Mouse (Mus musculus) neural tube, embryonic 14.5 days (tissue): ENCODE results near the gene C1qtnf6. TPM values are rescaled to one million over a fixed set of nuclear protein-coding genes. Genes with fewer than 3 reads are reported as not detected.

Source experiments
- ATAC-seq: fragments of 200-750 bp; cut with Nextera tagmentation; 2 replicates; pipeline ENCODE4 v1.8.0; 2017; ENCODE audit warnings: low read depth, mild to moderate bottlenecking, moderate TSS enrichment, moderate library complexity
- H3K27ac ChIP-seq: fragments of 300-500 bp; sonication (generic); 2 replicates; pipeline ENCODE4 v1.5.1; 2014; ENCODE audit warnings: low read depth, mild to moderate bottlenecking, control low read depth, low read length, moderate library complexity, mixed read lengths
- H3K27me3 ChIP-seq: fragments of 300-500 bp; sonication (generic); 2 replicates; pipeline ENCODE4 v1.6.1; 2014; ENCODE audit warnings: low read length; ENCODE audit not compliant: control insufficient read depth, insufficient read depth
- H3K36me3 ChIP-seq: fragments of 300-500 bp; sonication (generic); 2 replicates; pipeline ENCODE4 v1.6.1; 2014; ENCODE audit warnings: low read length, mixed read lengths; ENCODE audit not compliant: control insufficient read depth, insufficient read depth
- H3K4me1 ChIP-seq: fragments of 300-500 bp; sonication (generic); 2 replicates; pipeline ENCODE4 v1.6.1; 2014; ENCODE audit warnings: low read length; ENCODE audit not compliant: control insufficient read depth, insufficient read depth
- H3K4me2 ChIP-seq: fragments of 300-500 bp; sonication (generic); 2 replicates; pipeline ENCODE4 v1.6.1; 2014; ENCODE audit warnings: mild to moderate bottlenecking, low read depth, low read length, control low read depth
- H3K4me3 ChIP-seq: fragments of 300-500 bp; sonication (generic); 2 replicates; pipeline ENCODE4 v1.5.1; 2014; ENCODE audit warnings: low read depth, low read length, control low read depth, mixed read lengths
- H3K9ac ChIP-seq: fragments of 300-500 bp; sonication (generic); replicated peaks from 2 replicates; pipeline ENCODE4 v1.6.1; 2014; ENCODE audit warnings: low read depth, mild to moderate bottlenecking, control low read depth, low read length, mixed read lengths
- H3K9me3 ChIP-seq: fragments of 300-500 bp; sonication (generic); 2 replicates; pipeline ENCODE4 v1.6.1; 2016; ENCODE audit warnings: low read length; ENCODE audit not compliant: control insufficient read depth
- WGBS: fragments of 180-500 bp; shearing (Covaris S2); extraction: QIAGEN DNeasy Blood & Tissue Kit; methylation state at CpG from one replicate; pipeline ENCODE4 v1.1.7; 2014; 5-methylcytosine and 5-hydroxymethylcytosine counted together
- polyA plus RNA-seq: library from polyadenylated mRNA; unstranded; fragments of >200 nt; fragmentation: Nextera tagmentation; extraction: Ambion mirVana; gene quantifications from 2 replicates; pipeline ENCODE4 v1.2.1, GENCODE M21; 2014

The C1qtnf6 gene
- polyA plus RNA-seq, 1 experiment from 2014 or later = 6.0 TPM

DNA sequence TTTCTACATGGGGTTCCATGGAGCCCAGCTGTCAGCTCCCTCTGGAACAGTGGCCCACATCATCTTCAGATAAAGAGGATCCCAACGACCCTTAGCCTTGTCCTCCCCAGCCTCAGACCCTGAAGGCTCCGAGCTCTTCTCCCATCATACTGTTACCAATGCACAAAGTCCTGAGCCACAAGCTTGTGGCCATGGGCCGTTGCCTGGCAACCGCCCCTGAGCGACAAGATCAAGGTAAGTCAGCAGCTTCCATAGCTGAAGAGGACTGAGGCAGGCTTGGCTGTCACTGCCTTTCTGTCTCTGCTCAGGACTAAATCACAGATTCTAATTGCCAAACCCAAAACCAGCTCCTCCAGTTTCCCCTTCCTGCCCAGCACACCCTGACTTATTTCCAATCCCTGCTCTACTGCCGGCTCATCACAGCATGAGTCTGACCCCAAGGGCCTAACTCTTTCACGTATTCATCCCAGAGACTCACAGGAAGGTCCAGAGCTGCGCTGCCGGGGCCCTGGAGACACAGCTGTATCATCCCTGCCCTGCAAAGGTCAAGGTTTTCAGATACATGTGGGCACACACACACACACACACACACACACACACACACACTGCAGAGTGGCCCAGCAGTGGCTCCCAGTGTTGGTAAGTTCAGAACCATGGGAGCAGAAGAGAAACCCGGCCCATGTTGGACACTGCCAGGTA, 4.7 kb upstream of the C1qtnf6 start:
- no peak overlapping the region for H3K27ac ChIP-seq
- ATAC-seq = no peak
- H3K4me3 ChIP-seq = no peak overlapping the region
- no peak overlapping the region for H3K4me2 ChIP-seq
- H3K9ac ChIP-seq = no peak overlapping the region
- H3K27me3 ChIP-seq = no peaks in the 10 kb centered on the region
- peaks cover 9% of the 10 kb centered on the region; the same call in 1 of the 2 replicates for H3K4me1 ChIP-seq
- WGBS = 55% methylated on average over 10 of the region's 10 CpGs
- no peaks in the 10 kb centered on the region for H3K36me3 ChIP-seq
- H3K9me3 ChIP-seq = no peaks in the 10 kb centered on the region

DNA sequence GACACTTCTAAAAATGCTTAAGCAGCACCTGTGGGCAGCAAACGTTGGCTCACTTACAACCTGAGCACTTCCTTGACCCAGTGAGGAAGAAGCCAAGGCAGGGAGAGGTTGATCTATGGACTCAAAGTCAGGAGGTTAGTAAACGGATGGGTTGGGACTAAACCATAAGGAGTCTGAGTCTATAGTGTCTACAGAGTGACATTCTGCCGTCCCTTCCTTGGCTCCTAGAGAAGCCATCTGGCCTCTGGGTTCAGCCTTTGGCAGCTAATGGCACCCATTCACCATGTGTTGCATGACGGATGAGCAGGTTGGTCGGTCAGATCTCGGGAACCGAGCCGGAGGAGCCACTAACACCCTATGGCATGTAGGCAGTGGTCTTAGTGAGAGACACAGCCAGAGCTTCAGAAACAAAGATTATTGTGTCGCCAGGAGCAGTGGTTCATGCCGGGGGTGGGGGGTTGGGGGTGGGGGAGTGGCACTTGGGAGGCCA, 2.2 kb upstream of the C1qtnf6 start:
- no peak overlapping the region for H3K4me2 ChIP-seq
- no peak overlapping the region for H3K27ac ChIP-seq
- ATAC-seq = no peak
- 69% methylated on average over 10 of the region's 10 CpGs for WGBS
- no peaks in the 10 kb centered on the region for H3K27me3 ChIP-seq
- no peak overlapping the region for H3K4me3 ChIP-seq
- H3K4me1 ChIP-seq = peaks cover 16% of the 10 kb centered on the region; the same call in 1 of the 2 replicates
- H3K36me3 ChIP-seq = no peaks in the 10 kb centered on the region
- no peak overlapping the region for H3K9ac ChIP-seq
- H3K9me3 ChIP-seq = no peaks in the 10 kb centered on the region

- Histone ChIP-seq H3K9ac (no peak overlapping the region), H3K4me3 (no peak overlapping the region), H3K27ac (no peak overlapping the region), H3K9me3 (no peaks in the 10 kb centered on the region), H3K4me1 (peaks cover 16% of the 10 kb centered on the region; the same call in 1 of the 2 replicates), H3K27me3 (no peaks in the 10 kb centered on the region), H3K4me2 (no peak overlapping the region), H3K36me3 (no peaks in the 10 kb centered on the region)
- 75% methylated on average over 10 of the region's 10 CpGs for WGBS
- no peak for ATAC-seq
Measured at GRCm38 (mm10) chr15:78532566-78533345, 1.5 kb upstream of the C1qtnf6 start.

GRCm38 (mm10) chr15:78531901-78532469, 769 bp upstream of the C1qtnf6 start:
- H3K9me3 ChIP-seq = no peaks in the 10 kb centered on the region
- H3K4me2 ChIP-seq = peak overlapping the region; percentile 50
- peak overlapping the region; percentile 34 for H3K27ac ChIP-seq
- peak overlapping the region; percentile 17 for H3K4me3 ChIP-seq
- H3K27me3 ChIP-seq = no peaks in the 10 kb centered on the region
- H3K36me3 ChIP-seq = no peaks in the 10 kb centered on the region
- under 1% methylated on average over 25 of the region's 25 CpGs for WGBS
- peaks cover 16% of the 10 kb centered on the region; the same call in 1 of the 2 replicates for H3K4me1 ChIP-seq
- H3K9ac ChIP-seq = peak overlapping the region; percentile 51
- peak; percentile 90 for ATAC-seq

DNA sequence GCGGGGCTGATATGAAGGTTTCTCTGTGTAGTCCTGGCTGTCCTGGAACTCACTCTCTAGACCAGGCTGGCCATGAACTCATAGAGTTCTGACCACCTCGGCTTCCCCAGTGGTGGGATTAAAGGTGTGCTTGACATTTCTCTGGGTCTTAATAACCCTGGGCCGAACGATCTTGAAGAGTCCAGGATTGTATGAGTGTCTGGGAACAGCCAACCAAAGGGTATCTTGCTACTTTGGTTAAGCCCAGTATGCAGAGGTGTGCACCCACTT, 170 bp upstream of the C1qtnf6 start:
- 66% methylated on average over 4 of the region's 4 CpGs for WGBS

DNA sequence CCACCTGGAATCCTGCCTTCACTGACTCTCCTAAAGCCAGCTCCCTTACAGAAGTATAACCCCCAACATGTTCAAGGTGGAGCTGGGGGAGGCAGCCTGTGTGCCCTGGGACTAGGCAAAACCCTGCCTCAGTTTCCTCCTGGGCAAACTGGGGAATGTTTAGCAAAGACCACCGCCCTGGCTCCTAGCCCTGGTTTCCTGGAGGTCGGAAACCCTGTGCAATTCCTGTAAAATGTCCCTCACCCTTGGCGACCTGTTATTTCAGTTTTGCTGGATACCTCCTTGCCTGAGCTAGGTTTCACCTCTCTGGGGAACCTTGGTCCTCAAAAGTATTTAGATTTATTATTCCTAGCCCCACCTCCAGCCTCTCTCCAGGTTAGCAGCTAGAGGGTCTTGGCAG, 1.1 kb downstream of the C1qtnf6 start:
- H3K4me2 ChIP-seq = no peak overlapping the region
- peak overlapping the region; percentile 44 for H3K9ac ChIP-seq
- 71% methylated on average over 3 of the region's 3 CpGs for WGBS

More for the DNA sequence above, 170 bp upstream of the C1qtnf6 start:
- Histone ChIP-seq H3K4me1 (peaks cover 16% of the 10 kb centered on the region; the same call in 1 of the 2 replicates), H3K27me3 (no peaks in the 10 kb centered on the region), H3K27ac (peak overlapping the region; percentile 34), H3K36me3 (no peaks in the 10 kb centered on the region), H3K9ac (peak overlapping the region; percentile 51), H3K4me3 (no peak overlapping the region; the same call in 1 of the 2 replicates), H3K9me3 (no peaks in the 10 kb centered on the region), H3K4me2 (peak overlapping the region; percentile 50; the same call in 1 of the 2 replicates)
- peak; percentile 6; the same call in 1 of the 2 replicates for ATAC-seq

GRCm38 (mm10) chr15:78529428-78529990, 1.7 kb downstream of the C1qtnf6 start:
- H3K9me3 ChIP-seq = no peaks in the 10 kb centered on the region
- no peaks in the 10 kb centered on the region for H3K36me3 ChIP-seq
- peak overlapping the region; percentile 44 for H3K9ac ChIP-seq
- no peak overlapping the region for H3K27ac ChIP-seq
- ATAC-seq = peak; percentile 23; the same call in 1 of the 2 replicates
- no peaks in the 10 kb centered on the region for H3K27me3 ChIP-seq
- H3K4me2 ChIP-seq = peak overlapping the region; percentile 42
- peak overlapping the region; percentile 17; the same call in 1 of the 2 replicates for H3K4me3 ChIP-seq
- peaks cover 16% of the 10 kb centered on the region; the same call in 1 of the 2 replicates for H3K4me1 ChIP-seq
- 4% methylated on average over 15 of the region's 15 CpGs for WGBS

More for the DNA sequence above, 1.1 kb downstream of the C1qtnf6 start:
- Histone ChIP-seq H3K4me3 (no peak overlapping the region), H3K27me3 (no peaks in the 10 kb centered on the region), H3K4me1 (peaks cover 16% of the 10 kb centered on the region; the same call in 1 of the 2 replicates), H3K9me3 (no peaks in the 10 kb centered on the region), H3K27ac (no peak overlapping the region), H3K36me3 (no peaks in the 10 kb centered on the region)
- no peak for ATAC-seq

DNA sequence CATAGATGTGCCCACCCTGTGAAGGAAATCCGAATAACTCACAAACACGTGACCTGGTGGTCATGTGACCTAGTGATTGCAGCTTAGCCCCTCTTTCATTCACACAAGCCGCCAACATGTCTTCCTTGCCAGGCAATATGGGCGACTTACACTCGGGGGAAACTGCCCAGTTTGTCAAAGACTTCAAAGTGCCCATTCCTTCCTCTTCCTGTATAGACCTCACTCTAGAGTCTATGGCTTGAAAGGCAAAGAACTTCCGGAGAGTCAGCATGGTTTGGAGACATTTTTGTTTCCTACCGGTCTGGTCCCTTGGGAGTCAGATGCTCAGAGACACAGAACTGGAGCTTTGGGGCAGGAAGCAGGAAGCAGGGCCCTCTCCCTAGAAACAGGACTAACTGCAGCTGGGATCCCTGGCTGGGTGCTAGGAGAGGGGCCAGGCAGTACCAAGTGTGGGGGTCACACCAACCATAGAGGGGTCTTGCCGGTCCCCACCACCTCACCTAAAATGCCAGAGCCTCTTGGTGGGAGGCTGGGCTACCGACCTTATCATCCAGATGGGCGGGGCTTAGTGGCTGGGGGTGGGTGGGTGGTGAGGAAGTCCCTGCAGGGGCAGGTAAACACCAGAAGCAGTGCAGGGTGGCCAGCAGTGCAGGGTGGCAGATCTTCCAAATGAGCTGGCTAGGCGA, 2.3 kb downstream of the C1qtnf6 start:
- WGBS = 52% methylated on average over 11 of the region's 11 CpGs
- no peaks in the 10 kb centered on the region for H3K9me3 ChIP-seq
- H3K36me3 ChIP-seq = no peaks in the 10 kb centered on the region
- no peak overlapping the region for H3K27ac ChIP-seq
- H3K4me2 ChIP-seq = peak overlapping the region; percentile 42
- no peaks in the 10 kb centered on the region for H3K27me3 ChIP-seq
- peak overlapping the region; percentile 44; the same call in 1 of the 2 replicates for H3K9ac ChIP-seq
- ATAC-seq = no peak
- H3K4me3 ChIP-seq = peak overlapping the region; percentile 17; the same call in 1 of the 2 replicates
- H3K4me1 ChIP-seq = peaks cover 16% of the 10 kb centered on the region; the same call in 1 of the 2 replicates
